ENCODE assay signal across 9 mouse cellular contexts in genomic region chr7:29523700-29524099, GRCm38 (mm10). TPM values are rescaled to one million over a fixed set of nuclear protein-coding genes. Genes with fewer than 3 reads are reported as not detected.
DNase-seq lines count a peak whose midpoint lies in the region; ATAC-seq lines count a peak whose summit lies in the region.
"Had no signal": no experiment of that assay in that cellular context is flagged by ENCODE, and none has a peak within 500 bp of the region (broad histone marks: within the 10 kb centered on the region; RNA-seq: fewer than 3 reads in every experiment).

No protein-coding gene starts in this region.

- peak; percentile 73 for DNase-seq in neural tube, embryonic 10.5 days (ENCODE audit: extremely low spot score, low spot score)
- peak; percentile 72 for DNase-seq in cerebellum, adult 11-12 months
- DNase-seq in kidney, adult 9 months: peak; percentile 74
- peak; percentile 54 for DNase-seq in liver, embryonic 11.5 days (ENCODE audit: low spot score)
- DNase-seq in retina, embryonic 14.5 days (ENCODE audit: low spot score): peak; percentile 87
- peak; percentile 61 to 64 for DNase-seq in thymus, postnatal 36 days

- H3K4me2 ChIP-seq in neural tube, embryonic 15.5 days: no peak overlapping the region
- H3K4me2 ChIP-seq in liver, embryonic 11.5 days: no peak overlapping the region

- no peak for ATAC-seq in neural tube, embryonic 15.5 days (ENCODE audit: low FRiP score)
- peak; percentile 66; the same call in 1 of the 2 replicates for ATAC-seq in frontal cortex, adult (ENCODE audit: low TSS enrichment)
- ATAC-seq in liver, embryonic 11.5 days (replicated peaks; ENCODE audit: low FRiP score): no peak

- no peak overlapping the region for H3K4me3 ChIP-seq in neural tube, embryonic 15.5 days (replicated peaks)
- H3K4me3 ChIP-seq in liver, embryonic 11.5 days (ENCODE audit: low read depth, low read length): no peak overlapping the region
- H3K4me3 ChIP-seq: erythroblast, embryonic 14.5 days had no signal

- no peak overlapping the region for H3K9ac ChIP-seq in neural tube, embryonic 15.5 days (replicated peaks)
- H3K9ac ChIP-seq in liver, embryonic 11.5 days (ENCODE audit: low read depth, low read length): no peak overlapping the region

- no peaks in the 10 kb centered on the region for H3K9me3 ChIP-seq in neural tube, embryonic 15.5 days (replicated peaks)
- no peaks in the 10 kb centered on the region; the same call in 1 of the 2 replicates for H3K9me3 ChIP-seq in liver, embryonic 11.5 days (ENCODE audit: control insufficient read depth, low read length)

- no peaks in the 10 kb centered on the region for H3K27me3 ChIP-seq in neural tube, embryonic 15.5 days (replicated peaks)
- H3K27me3 ChIP-seq in liver, embryonic 11.5 days (replicated peaks; ENCODE audit: control insufficient read depth, insufficient read depth, low read length): no peaks in the 10 kb centered on the region

- H3K27ac ChIP-seq in neural tube, embryonic 15.5 days (replicated peaks): no peak overlapping the region
- H3K27ac ChIP-seq in liver, embryonic 11.5 days (ENCODE audit: low read depth, low read length): no peak overlapping the region

- peaks cover 6% of the 10 kb centered on the region for H3K4me1 ChIP-seq in neural tube, embryonic 15.5 days
- H3K4me1 ChIP-seq in liver, embryonic 11.5 days (replicated peaks; ENCODE audit: control insufficient read depth, insufficient read depth, low read length): no peaks in the 10 kb centered on the region

- 2% methylated on average over 5 of the region's 5 CpGs for WGBS in neural tube, embryonic 15.5 days
- 3% methylated on average over 5 of the region's 5 CpGs for WGBS in liver, embryonic 11.5 days

- no peaks in the 10 kb centered on the region for H3K36me3 ChIP-seq in neural tube, embryonic 15.5 days
- no peaks in the 10 kb centered on the region for H3K36me3 ChIP-seq in liver, embryonic 11.5 days (ENCODE audit: control insufficient read depth, insufficient read depth, low read length)

RNA-seq across cellular contexts. Expression of gene Sipa1l3, which starts 5.3 kb away (rescaled TPM):
- polyA plus RNA-seq in neural tube, embryonic 15.5 days (2015; fragmentation: Nextera tagmentation; extraction: Ambion mirVana): 20.7 and 22.2 TPM in 2 replicates
- polyA plus RNA-seq in liver, embryonic 11.5 days (2014; fragmentation: Nextera tagmentation; extraction: Ambion mirVana): 9.0 and 10.1 TPM in 2 replicates
